ENCODE assay signal across 8 mouse cellular contexts in the genomic region with DNA sequence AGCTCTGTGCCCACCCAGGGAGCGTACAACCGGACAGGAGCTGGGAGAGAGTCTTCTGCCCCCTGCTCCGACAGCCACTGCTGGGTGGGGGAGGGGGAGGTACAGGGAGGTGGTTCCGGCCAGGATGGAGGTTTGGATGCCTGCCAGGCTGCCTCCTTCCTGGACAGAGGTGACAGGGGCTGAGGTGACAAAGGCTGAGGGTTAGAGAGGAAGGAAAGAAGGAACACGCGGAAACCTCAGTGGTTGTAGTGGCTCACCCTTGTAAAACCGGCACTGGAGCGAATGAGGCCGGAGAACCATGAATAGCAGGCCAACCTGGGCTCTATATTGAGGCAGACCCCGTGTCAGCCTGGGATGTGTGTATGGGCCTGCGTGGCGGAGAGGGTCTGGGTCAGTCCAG. TPM values are rescaled to one million over a fixed set of nuclear protein-coding genes. Genes with fewer than 3 reads are reported as not detected.
DNase-seq lines count a peak whose midpoint lies in the region; ATAC-seq lines count a peak whose summit lies in the region.
"Had no signal": no experiment of that assay in that cellular context is flagged by ENCODE, and none has a peak within 500 bp of the region (broad histone marks: within the 10 kb centered on the region; RNA-seq: fewer than 3 reads in every experiment).

No protein-coding gene starts in this region.

- peak; percentile 24 for ATAC-seq in heart, embryonic 15.5 days (replicated peaks; ENCODE audit: insufficient number of reproducible peaks, insufficient read depth, low FRiP score, low read depth)
- no peak for ATAC-seq in limb, embryonic 15.5 days (ENCODE audit: insufficient number of reproducible peaks, low FRiP score, low TSS enrichment, low read depth)
- ATAC-seq in activated CD4-positive, CD25-positive, alpha-beta regulatory T cell, adult 4 months, result no peak

- peak; percentile 95 for DNase-seq in 416B (ENCODE audit: low read depth)
- DNase-seq in T-cell, adult 2 months (ENCODE audit: low spot score), result peak; percentile 26
- DNase-seq in urinary bladder, adult 2 months (ENCODE audit: low spot score), result no peak
- DNase-seq in cerebellum, postnatal 36 days, result no peak

- H3K4me1 ChIP-seq in heart, embryonic 15.5 days (replicated peaks), result peaks cover 55% of the 10 kb centered on the region
- peaks cover 6% of the 10 kb centered on the region; the same call in 1 of the 2 replicates for H3K4me1 ChIP-seq in limb, embryonic 15.5 days

- 34% methylated on average over 12 of the region's 12 CpGs for WGBS in heart, embryonic 15.5 days
- WGBS in limb, embryonic 15.5 days, result 53% methylated on average over 12 of the region's 12 CpGs

- H3K4me2 ChIP-seq in heart, embryonic 15.5 days, result peak overlapping the region; percentile 3
- no peak overlapping the region for H3K4me2 ChIP-seq in limb, embryonic 15.5 days
- H3K4me2 ChIP-seq: neural tube, embryonic 12.5 days had no signal

- H3K9me3 ChIP-seq in heart, embryonic 15.5 days (replicated peaks), result no peaks in the 10 kb centered on the region
- H3K9me3 ChIP-seq in limb, embryonic 15.5 days, result no peaks in the 10 kb centered on the region
- H3K9me3 ChIP-seq: neural tube, embryonic 12.5 days had no signal

- no peak overlapping the region for H3K27ac ChIP-seq in heart, embryonic 15.5 days
- H3K27ac ChIP-seq in limb, embryonic 15.5 days, result 0 out of 2 replicates have a peak overlapping the region, but pooled peaks have one; percentile 18
- H3K27ac ChIP-seq: neural tube, embryonic 12.5 days had no signal

- no peaks in the 10 kb centered on the region for H3K36me3 ChIP-seq in heart, embryonic 15.5 days
- peaks cover 15% of the 10 kb centered on the region for H3K36me3 ChIP-seq in limb, embryonic 15.5 days

- H3K4me3 ChIP-seq in heart, embryonic 15.5 days, result no peak overlapping the region
- no peak overlapping the region for H3K4me3 ChIP-seq in limb, embryonic 15.5 days
- H3K4me3 ChIP-seq: neural tube, embryonic 12.5 days had no signal

- no peaks in the 10 kb centered on the region; the same call in 1 of the 2 replicates for H3K27me3 ChIP-seq in heart, embryonic 15.5 days
- H3K27me3 ChIP-seq in limb, embryonic 15.5 days, result no peaks in the 10 kb centered on the region
- H3K27me3 ChIP-seq: neural tube, embryonic 12.5 days had no signal

- peak overlapping the region; percentile 15; the same call in 1 of the 2 replicates for H3K9ac ChIP-seq in heart, embryonic 15.5 days
- H3K9ac ChIP-seq in limb, embryonic 15.5 days, result no peak overlapping the region
- H3K9ac ChIP-seq: neural tube, embryonic 12.5 days had no signal

RNA-seq across cellular contexts. Expression of gene Cdc42ep4, which starts 50.8 kb away (rescaled TPM):
- polyA plus RNA-seq in heart, embryonic 15.5 days (2015; fragmentation: Nextera tagmentation; extraction: Ambion mirVana), result 21.2 and 32.3 TPM in 2 replicates
- 70.1 and 72.4 TPM in 2 replicates for polyA plus RNA-seq in limb, embryonic 15.5 days (2015; fragmentation: Nextera tagmentation; extraction: Ambion mirVana)
- 1 to 10 TPM; 2.4 to 2.5 TPM for polyA plus RNA-seq in activated CD4-positive, CD25-positive, alpha-beta regulatory T cell, adult 4 months (2017; shearing (Covaris generic))
- polyA plus RNA-seq in urinary bladder, adult 2 months (2012; rRNA removed), result 19.8 and 27.1 TPM in 2 replicates

Comparison
In these comparisons a context has a peak if more than half of its experiments do, and no peak if none do; other contexts are left out.
1. DNase-seq: peak in 416B (single experiment) and T-cell, adult 2 months (single experiment); none in urinary bladder, adult 2 months (single experiment) and cerebellum, postnatal 36 days (0 of 2).